ENCODE assay signal across 8 mouse cellular contexts in the genomic region with DNA sequence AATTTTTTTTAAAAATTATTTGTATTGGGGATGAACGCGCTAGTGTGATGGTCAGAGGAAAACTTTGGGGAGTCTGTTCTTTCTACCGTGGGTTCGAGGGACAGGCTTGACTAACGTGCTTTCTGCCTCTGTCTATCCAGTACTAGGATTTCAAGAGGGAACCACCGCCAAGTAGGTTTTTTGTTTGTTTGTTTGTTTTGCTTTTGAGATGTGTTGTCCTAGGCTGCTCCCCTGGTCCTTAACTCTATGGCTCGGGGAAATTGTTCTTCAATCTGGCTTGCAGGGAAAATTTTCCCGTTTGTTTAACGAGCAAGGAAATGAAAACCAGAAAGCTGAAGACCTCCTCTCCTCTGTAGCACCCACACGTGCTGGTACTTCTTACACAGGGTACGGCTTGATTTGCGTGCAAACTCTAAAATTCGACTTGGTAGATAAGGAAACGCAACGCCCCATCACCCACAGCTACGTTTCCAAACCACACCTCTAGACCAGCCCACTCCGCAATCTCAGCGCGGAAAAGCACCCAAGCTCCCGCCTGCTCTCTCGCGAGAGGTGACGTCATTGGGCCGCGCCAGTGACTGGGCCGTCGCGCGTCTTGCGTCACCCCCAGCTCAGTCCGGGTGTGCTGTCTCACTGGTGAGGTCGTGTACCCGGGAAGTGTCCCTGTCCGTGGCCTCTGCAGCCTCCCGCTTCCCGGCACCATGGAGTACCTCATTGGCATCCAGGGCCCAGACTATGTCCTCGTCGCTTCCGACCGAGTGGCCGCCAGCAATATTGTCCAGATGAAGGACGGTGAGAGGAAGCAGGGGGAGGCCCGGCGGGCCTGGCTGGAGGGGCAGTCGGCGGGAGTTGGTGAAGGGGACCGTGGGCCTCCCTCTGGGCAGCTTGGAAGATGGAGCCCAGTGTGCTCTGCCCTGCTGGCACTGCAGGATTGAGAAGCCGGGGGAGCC. TPM values are rescaled to one million over a fixed set of nuclear protein-coding genes. Genes with fewer than 3 reads are reported as not detected.
DNase-seq lines count a peak whose midpoint lies in the region; ATAC-seq and TF ChIP-seq lines count a peak whose summit lies in the region.

A gene (plus strand): TSS at position 577 of the 950 bp plus-strand sequence.

- peak within 1 kb of the TSS; percentile 94 for H3K4me2 ChIP-seq in embryonic facial prominence, embryonic 13.5 days
- H3K4me2 ChIP-seq in limb, embryonic 12.5 days, result peak within 1 kb of the TSS; percentile 91
- peak within 1 kb of the TSS; percentile 67 for H3K4me2 ChIP-seq in midbrain, embryonic 15.5 days

- peak; percentile 93 for ATAC-seq in embryonic facial prominence, embryonic 13.5 days (ENCODE audit: insufficient number of reproducible peaks, insufficient read depth, low FRiP score, low TSS enrichment, low read depth)
- peak; percentile 96 for ATAC-seq in limb, embryonic 12.5 days (ENCODE audit: insufficient number of reproducible peaks, insufficient read depth, low FRiP score, low TSS enrichment, low read depth)
- peak; percentile 99 for ATAC-seq in midbrain, embryonic 15.5 days (replicated peaks)

- peak within 1 kb of the TSS; percentile 85 for H3K27ac ChIP-seq in embryonic facial prominence, embryonic 13.5 days
- peak within 1 kb of the TSS; percentile 58 for H3K27ac ChIP-seq in kidney, adult 2 months (ENCODE audit: insufficient read depth, low read depth, low read length)
- H3K27ac ChIP-seq in limb, embryonic 12.5 days, result peak within 1 kb of the TSS; percentile 79
- H3K27ac ChIP-seq in midbrain, embryonic 15.5 days, result peak within 1 kb of the TSS; percentile 87
- peak within 1 kb of the TSS; percentile 57 for H3K27ac ChIP-seq in spleen, adult 2 months (ENCODE audit: insufficient read depth, low read length)

- H3K9ac ChIP-seq in embryonic facial prominence, embryonic 13.5 days, result peak within 1 kb of the TSS; percentile 100
- peak within 1 kb of the TSS; percentile 94 for H3K9ac ChIP-seq in limb, embryonic 12.5 days (replicated peaks)
- peak within 1 kb of the TSS; percentile 77 for H3K9ac ChIP-seq in midbrain, embryonic 15.5 days

- peak; percentile 97 for DNase-seq in 3134 (ENCODE audit: extremely low read depth, insufficient read length, low spot score)
- DNase-seq in adrenal gland, postnatal 36 days, result peak; percentile 98 to 99
- peak; percentile 98 to 100 for DNase-seq in heart, adult 18-20 months
- peak; percentile 98 for DNase-seq in kidney, adult 2 months
- peak; percentile 95 to 96 for DNase-seq in spleen, adult 2 months (ENCODE audit: low read depth in 1 of 2, low spot score in 2 of 2)

- TF ChIP-seq CTCF in kidney, adult 2 months (conservative IDR thresholded peaks at IDR 0.05; ENCODE audit: insufficient read depth, insufficient read length, low read depth, low read length), result no peak
- no peak for TF ChIP-seq CTCF in spleen, adult 2 months (IDR thresholded peaks at IDR 0.05; ENCODE audit: extremely low read depth, insufficient read depth, insufficient read length, insufficient replicate concordance)

- H3K4me1 ChIP-seq in embryonic facial prominence, embryonic 13.5 days, result peaks cover 13% of the 10 kb centered on the region
- H3K4me1 ChIP-seq in kidney, adult 2 months (ENCODE audit: control insufficient read depth, insufficient read depth, low read length), result peaks cover 2% of the 10 kb centered on the region; the same call in 1 of the 2 replicates
- H3K4me1 ChIP-seq in limb, embryonic 12.5 days (replicated peaks), result peaks cover 8% of the 10 kb centered on the region
- peaks cover 21% of the 10 kb centered on the region for H3K4me1 ChIP-seq in midbrain, embryonic 15.5 days
- H3K4me1 ChIP-seq in spleen, adult 2 months (ENCODE audit: control insufficient read depth, insufficient read depth, insufficient read length), result no peaks in the 10 kb centered on the region; the same call in 1 of the 2 replicates

- H3K27me3 ChIP-seq in embryonic facial prominence, embryonic 13.5 days, result no peaks in the 10 kb centered on the region
- no peaks in the 10 kb centered on the region for H3K27me3 ChIP-seq in kidney, adult 2 months (replicated peaks; ENCODE audit: control insufficient read depth, insufficient read depth, low read length)
- H3K27me3 ChIP-seq in limb, embryonic 12.5 days, result no peaks in the 10 kb centered on the region
- H3K27me3 ChIP-seq in midbrain, embryonic 15.5 days (replicated peaks), result no peaks in the 10 kb centered on the region
- no peaks in the 10 kb centered on the region for H3K27me3 ChIP-seq in spleen, adult 2 months (ENCODE audit: control insufficient read depth, insufficient read depth, low read length)

- peak within 1 kb of the TSS; percentile 100 for H3K4me3 ChIP-seq in embryonic facial prominence, embryonic 13.5 days
- H3K4me3 ChIP-seq in kidney, adult 2 months (ENCODE audit: insufficient read depth, low read depth, low read length), result peak within 1 kb of the TSS; percentile 84
- H3K4me3 ChIP-seq in limb, embryonic 12.5 days (replicated peaks), result peak within 1 kb of the TSS; percentile 73
- H3K4me3 ChIP-seq in midbrain, embryonic 15.5 days, result peak within 1 kb of the TSS; percentile 60
- H3K4me3 ChIP-seq in spleen, adult 2 months (ENCODE audit: extremely low read depth, insufficient read depth, insufficient read length), result peak within 1 kb of the TSS; percentile 88

- no peaks in the 10 kb centered on the region for H3K9me3 ChIP-seq in embryonic facial prominence, embryonic 13.5 days
- no peaks in the 10 kb centered on the region for H3K9me3 ChIP-seq in limb, embryonic 12.5 days
- no peaks in the 10 kb centered on the region for H3K9me3 ChIP-seq in midbrain, embryonic 15.5 days

- TF ChIP-seq POLR2A in kidney, adult 2 months (IDR thresholded peaks at IDR 0.05; ENCODE audit: low read depth, low read length), result peak; percentile 80
- TF ChIP-seq POLR2A in spleen, adult 2 months (IDR thresholded peaks at IDR 0.05; ENCODE audit: low read depth, low read length), result peak; percentile 44

- 3% methylated on average over 48 of the region's 48 CpGs for WGBS in embryonic facial prominence, embryonic 13.5 days
- 2% methylated on average over 48 of the region's 48 CpGs for WGBS in kidney, adult 2 months
- 4% methylated on average over 48 of the region's 48 CpGs for WGBS in limb, embryonic 12.5 days
- 4% methylated on average over 48 of the region's 48 CpGs for WGBS in midbrain, embryonic 15.5 days
- WGBS in spleen, adult 2 months, result 3% methylated on average over 48 of the region's 48 CpGs

- H3K36me3 ChIP-seq in embryonic facial prominence, embryonic 13.5 days, result no peaks in the 10 kb centered on the region
- no peaks in the 10 kb centered on the region for H3K36me3 ChIP-seq in kidney, adult 2 months (ENCODE audit: control insufficient read depth, insufficient read depth, low read length)
- H3K36me3 ChIP-seq in limb, embryonic 12.5 days, result peaks cover 4% of the 10 kb centered on the region; the same call in 1 of the 2 replicates
- H3K36me3 ChIP-seq in midbrain, embryonic 15.5 days (replicated peaks), result no peaks in the 10 kb centered on the region
- no peaks in the 10 kb centered on the region for H3K36me3 ChIP-seq in spleen, adult 2 months (ENCODE audit: control insufficient read depth, insufficient read depth, low read length)

RNA-seq across cellular contexts. Expression of the gene that starts here (rescaled TPM):
- total RNA-seq in adrenal gland, postnatal 36 days (2021), result 100 to 1,000 TPM; 154 to 155 TPM
- 477 and 482 TPM in 2 replicates for polyA plus RNA-seq in embryonic facial prominence, embryonic 13.5 days (2015; fragmentation: Nextera tagmentation; extraction: Ambion mirVana)
- 100 to 1,000 TPM; 123 to 131 TPM for total RNA-seq in heart, adult 18-20 months (2021)
- polyA plus RNA-seq in kidney, adult 2 months (2012; rRNA removed), result 180 and 189 TPM in 2 replicates
- 491 and 499 TPM in 2 replicates for polyA plus RNA-seq in limb, embryonic 12.5 days (2016; fragmentation: Nextera tagmentation; extraction: Ambion mirVana)
- 383 and 406 TPM in 2 replicates for polyA plus RNA-seq in midbrain, embryonic 15.5 days (2015; fragmentation: Nextera tagmentation; extraction: Ambion mirVana)
- polyA plus RNA-seq in spleen, adult 2 months (2012; rRNA removed), result 88.8 and 102 TPM in 2 replicates

Comparison
In these comparisons a context has a peak if more than half of its experiments do, and no peak if none do; other contexts are left out.
1. Peak in every context shown above with its lines: DNase-seq, ATAC-seq, H3K4me3 ChIP-seq and H3K27ac ChIP-seq.